Mouse (Mus musculus): ENCODE data around the gene Inafm2. TPM values are rescaled to one million over a fixed set of nuclear protein-coding genes. Genes with fewer than 3 reads are reported as not detected.
A peak's percentile ranks its signal among the peaks of the same experiment; 100 is the strongest.

Inafm2 gene
- polyA plus RNA-seq, 1 experiment from 2014 or later: 24.2 TPM

DNA sequence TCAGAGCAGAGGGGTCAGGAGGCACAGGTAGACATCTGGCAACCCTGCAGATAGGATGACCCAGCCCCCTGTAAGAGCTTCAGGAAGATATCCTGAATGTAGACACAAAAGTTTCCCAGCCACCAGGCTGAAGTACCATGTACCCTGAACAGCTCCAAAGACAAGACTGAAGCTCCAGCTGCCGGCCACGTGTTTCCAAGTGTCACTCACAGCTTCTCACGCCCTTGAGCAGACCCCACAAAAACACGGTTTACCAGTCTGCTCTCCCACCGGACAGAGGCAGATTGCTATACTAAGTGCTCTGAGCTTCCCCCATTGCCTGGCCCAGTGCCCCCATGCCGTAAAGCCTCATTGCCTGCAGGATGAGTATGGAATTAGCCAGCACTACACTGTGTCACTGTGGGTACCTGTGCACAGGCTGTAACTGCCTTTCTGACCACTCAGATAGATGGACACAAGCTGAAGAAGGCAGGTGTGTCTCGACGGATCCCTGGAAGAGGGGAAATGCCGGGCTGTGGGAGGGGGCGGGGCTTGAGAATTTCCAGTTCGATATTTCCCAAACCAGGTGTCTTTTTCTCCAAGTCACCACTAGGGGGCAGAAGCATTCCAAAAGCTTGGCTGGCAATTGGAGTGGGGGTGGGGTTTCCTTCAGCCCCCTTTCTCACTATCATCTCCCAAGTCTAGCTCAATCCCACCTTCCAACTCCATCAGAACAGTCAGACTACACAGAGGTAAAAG, 18.7 kb downstream of the Inafm2 start:
- Histone ChIP-seq H3K36me3 (no peaks in the 10 kb centered on the region), H3K27me3 (ENCODE audit: low read depth, poor library complexity, severe bottlenecking) (peaks cover 58% of the 10 kb centered on the region), H3K4me1 (peaks cover 37% of the 10 kb centered on the region), H3K4me3 (0 out of 2 replicates have a peak overlapping the region, but pooled peaks have one; percentile 11), H3K9me3 (replicated peaks) (no peaks in the 10 kb centered on the region), H3K27ac (replicated peaks) (no peak overlapping the region)
- WGBS: 25% methylated on average over 11 of the region's 11 CpGs
- no peak for DNase-seq (ENCODE audit: low spot score)

DNA sequence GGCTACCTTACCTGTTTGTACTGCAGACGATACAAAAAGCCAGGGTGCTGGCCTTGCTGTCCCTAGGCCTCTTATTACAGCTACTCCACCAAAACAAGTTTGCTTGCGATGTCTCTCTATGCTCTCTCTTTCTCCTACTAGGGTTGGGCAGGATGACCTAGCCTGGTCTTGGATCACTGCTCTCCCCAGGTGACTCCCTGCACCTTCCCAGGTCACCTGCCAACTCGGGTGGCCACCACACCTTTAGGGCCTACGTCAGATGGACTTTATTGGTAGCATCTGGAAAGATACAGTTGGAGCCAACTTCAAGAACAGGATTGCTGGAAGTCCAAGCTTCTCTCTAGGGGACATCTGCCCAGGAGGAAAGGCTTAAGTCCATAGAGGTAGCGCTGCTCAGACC, 19.3 kb downstream of the Inafm2 start:
- Histone ChIP-seq H3K4me1 (peaks cover 33% of the 10 kb centered on the region), H3K27ac (replicated peaks) (no peak overlapping the region), H3K27me3 (ENCODE audit: low read depth, poor library complexity, severe bottlenecking) (peaks cover 54% of the 10 kb centered on the region), H3K36me3 (no peaks in the 10 kb centered on the region), H3K9me3 (replicated peaks) (no peaks in the 10 kb centered on the region), H3K4me3 (no peak overlapping the region)
- WGBS: 84% methylated on average over 5 of the region's 5 CpGs
- no peak for DNase-seq (ENCODE audit: low spot score)

DNA sequence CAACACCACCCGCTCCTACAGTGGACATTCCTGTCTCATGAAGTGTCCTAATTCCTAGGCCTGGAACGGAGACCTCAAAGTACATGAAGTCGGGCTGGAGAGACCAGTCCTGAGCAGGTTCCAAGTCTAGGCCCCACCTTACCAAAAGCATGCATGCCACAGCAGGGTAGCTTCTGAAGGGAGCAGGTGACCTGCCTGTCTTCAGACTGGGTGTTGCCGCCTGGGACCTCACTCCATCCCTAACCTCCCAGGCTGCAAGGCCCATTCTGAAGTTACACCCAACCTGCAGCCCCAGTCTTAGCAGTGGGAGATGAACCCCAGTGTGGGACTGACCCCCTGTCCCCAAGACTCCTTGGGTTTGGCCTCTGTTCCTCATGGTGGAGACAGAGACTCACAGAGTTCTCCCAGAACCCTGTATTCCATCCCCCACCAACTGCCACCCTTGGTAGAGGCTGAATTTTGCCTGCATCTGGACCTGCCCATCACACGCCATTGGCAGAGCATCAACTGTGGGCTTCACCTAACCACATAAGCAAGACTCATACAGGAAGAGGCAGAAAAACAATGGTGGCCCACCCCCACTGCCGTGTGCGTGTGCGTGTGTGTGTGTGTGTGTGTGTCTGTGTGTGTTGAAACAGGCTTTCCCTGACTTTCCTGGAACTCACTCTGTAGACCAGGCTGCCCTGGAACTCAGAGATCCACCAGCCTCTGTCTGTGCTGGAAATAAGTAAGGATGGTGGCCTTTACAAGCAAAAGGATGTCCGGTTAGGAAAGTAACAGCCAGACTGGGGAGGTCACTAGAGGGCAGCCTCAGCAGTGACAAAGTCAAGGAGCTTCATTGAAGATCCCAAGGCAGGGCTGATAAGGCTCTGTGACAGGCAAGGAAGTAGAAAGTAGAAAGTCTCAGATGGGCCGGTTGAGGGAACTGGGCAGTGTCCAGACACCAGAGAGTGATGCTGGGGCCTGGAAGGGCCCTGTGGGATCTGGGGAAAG, 20.8 kb downstream of the Inafm2 start:
- Histone ChIP-seq H3K9me3 (replicated peaks) (no peaks in the 10 kb centered on the region), H3K27me3 (ENCODE audit: low read depth, poor library complexity, severe bottlenecking) (peaks cover 39% of the 10 kb centered on the region), H3K4me3 (no peak overlapping the region), H3K27ac (replicated peaks) (no peak overlapping the region), H3K36me3 (no peaks in the 10 kb centered on the region), H3K4me1 (peaks cover 30% of the 10 kb centered on the region)
- WGBS: 79% methylated on average over 10 of the region's 10 CpGs
- no peak for DNase-seq (ENCODE audit: low spot score)

DNA sequence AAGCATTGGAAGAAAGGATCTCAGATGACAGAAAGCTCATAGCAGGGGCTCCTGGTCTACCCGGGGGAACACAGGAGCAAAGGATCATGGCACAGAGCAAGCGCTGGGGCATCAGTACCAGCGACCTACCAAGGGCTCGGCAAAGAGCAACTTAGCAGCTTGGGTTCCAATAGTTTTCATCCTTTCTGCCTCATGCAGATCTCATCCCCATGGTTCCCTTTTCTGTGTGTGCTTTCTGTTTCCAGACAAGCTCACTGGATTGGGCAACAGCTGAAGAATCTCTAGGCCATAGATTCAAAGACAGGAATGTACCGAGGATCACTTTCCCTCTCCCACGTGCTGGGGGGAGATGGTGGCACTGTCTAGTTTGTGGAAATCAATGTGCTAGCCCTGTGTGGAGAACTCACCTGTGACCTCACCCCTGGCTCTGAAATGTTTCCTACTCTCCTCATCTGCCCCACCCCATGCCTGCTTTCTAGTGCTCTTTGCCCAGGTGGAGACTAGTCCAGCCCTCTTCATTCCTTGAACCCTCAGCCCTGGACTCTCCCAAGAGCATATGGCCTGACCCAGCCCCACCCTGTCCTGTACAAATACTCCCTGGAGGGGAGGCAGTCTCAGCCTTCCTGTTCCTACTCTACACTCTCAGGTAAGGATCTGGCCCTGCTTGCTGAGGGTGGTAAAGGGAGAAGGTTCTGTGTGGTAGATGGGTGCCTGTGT, 26.8 kb downstream of the Inafm2 start, which contains the start of gene Phgr1:
Phgr1 (plus strand) TSS at position 612 of the 717 bp plus-strand sequence.
- no peaks in the 10 kb centered on the region for H3K4me1 ChIP-seq
- no peak for DNase-seq (ENCODE audit: low spot score)
- H3K9me3 ChIP-seq (replicated peaks): no peaks in the 10 kb centered on the region
- no peaks in the 10 kb centered on the region; the same call in 1 of the 2 replicates for H3K27me3 ChIP-seq (ENCODE audit: low read depth, poor library complexity, severe bottlenecking)
- WGBS: 85% methylated on average over 6 of the region's 6 CpGs
- no peaks in the 10 kb centered on the region for H3K36me3 ChIP-seq
- H3K27ac ChIP-seq (replicated peaks): no peak within 1 kb of the TSS
- H3K4me3 ChIP-seq: no peak within 1 kb of the TSS

DNA sequence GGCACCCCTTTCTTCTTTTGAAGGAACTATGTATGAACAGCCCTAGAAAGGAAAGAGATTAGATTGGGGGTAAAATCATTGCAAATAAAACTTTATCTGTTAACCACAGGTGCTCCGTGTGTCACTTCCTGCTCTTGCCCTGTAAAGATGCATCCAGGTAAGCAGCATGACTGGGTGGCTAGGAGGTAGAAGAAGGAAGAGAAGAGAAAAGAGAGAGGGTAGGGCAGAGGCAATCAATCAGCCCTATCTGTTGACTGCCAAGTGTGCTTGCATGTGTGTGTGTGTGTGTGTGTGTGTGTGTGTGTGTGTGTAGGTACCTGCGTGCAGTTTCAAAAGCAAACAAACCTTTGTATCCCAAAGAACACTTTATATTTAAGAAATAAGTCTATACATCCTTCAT, 29.0 kb downstream of the Inafm2 start:
- H3K9me3 ChIP-seq (replicated peaks): no peaks in the 10 kb centered on the region
- H3K4me3 ChIP-seq: no peak overlapping the region
- 81% methylated on average over 2 of the region's 2 CpGs for WGBS
- no peaks in the 10 kb centered on the region for H3K36me3 ChIP-seq
- H3K27ac ChIP-seq (replicated peaks): no peak overlapping the region
- H3K27me3 ChIP-seq (ENCODE audit: low read depth, poor library complexity, severe bottlenecking): peaks cover 7% of the 10 kb centered on the region
- no peak for DNase-seq (ENCODE audit: low spot score)
- H3K4me1 ChIP-seq: peaks cover 8% of the 10 kb centered on the region

DNA sequence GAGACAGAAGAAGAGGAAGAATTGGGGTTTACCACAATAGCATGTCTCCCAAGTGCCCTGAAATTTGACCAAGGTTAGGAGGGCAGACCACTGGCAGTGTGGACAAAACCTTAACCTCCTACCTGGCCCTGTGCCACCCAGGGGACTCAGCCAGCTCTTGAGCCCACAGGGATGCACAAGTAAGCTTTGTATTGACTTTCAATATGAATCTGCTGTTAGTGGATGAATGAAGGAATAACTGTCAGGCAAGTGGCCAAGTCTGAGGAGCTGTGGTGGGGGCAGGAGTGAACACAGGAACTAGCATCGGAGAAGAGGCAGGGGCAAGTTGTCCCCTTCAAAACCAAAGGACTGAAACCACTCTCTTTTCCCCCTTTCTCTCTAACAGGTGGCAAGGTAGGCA, 29.8 kb downstream of the Inafm2 start:
- H3K27me3 ChIP-seq (ENCODE audit: low read depth, poor library complexity, severe bottlenecking): peaks cover 14% of the 10 kb centered on the region
- WGBS: 89% methylated on average over 1 of the region's 1 CpGs
- H3K4me3 ChIP-seq: no peak overlapping the region
- DNase-seq (ENCODE audit: low spot score): no peak
- no peak overlapping the region for H3K27ac ChIP-seq (replicated peaks)
- no peaks in the 10 kb centered on the region for H3K36me3 ChIP-seq
- no peaks in the 10 kb centered on the region for H3K9me3 ChIP-seq (replicated peaks)
- H3K4me1 ChIP-seq: peaks cover 16% of the 10 kb centered on the region

DNA sequence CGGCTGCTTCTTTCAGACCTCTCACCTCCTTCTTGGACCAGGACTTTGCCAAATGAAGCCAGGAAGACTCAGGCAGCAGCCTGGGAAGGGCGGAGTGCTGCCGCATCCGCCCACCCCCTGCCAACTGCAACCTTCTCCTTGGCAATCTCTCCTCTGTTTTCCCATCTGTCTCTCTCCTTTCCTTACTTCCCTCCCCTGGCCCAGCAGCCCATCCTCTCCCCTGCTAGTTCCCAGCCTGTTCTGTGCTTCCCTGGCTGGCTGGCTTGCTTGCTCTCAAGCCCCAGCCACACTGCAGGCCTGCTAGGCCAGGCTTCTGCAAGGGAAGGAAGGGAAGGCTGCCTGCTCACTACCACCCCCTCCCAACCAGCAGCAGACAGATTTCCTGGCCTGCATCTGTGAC, 30.3 kb downstream of the Inafm2 start:
- Histone ChIP-seq H3K36me3 (no peaks in the 10 kb centered on the region), H3K4me1 (peaks cover 18% of the 10 kb centered on the region), H3K27me3 (ENCODE audit: low read depth, poor library complexity, severe bottlenecking) (peaks cover 19% of the 10 kb centered on the region), H3K9me3 (replicated peaks) (no peaks in the 10 kb centered on the region), H3K4me3 (no peak overlapping the region), H3K27ac (replicated peaks) (no peak overlapping the region)
- DNase-seq (ENCODE audit: low spot score): no peak
- 67% methylated on average over 3 of the region's 4 CpGs for WGBS

DNA sequence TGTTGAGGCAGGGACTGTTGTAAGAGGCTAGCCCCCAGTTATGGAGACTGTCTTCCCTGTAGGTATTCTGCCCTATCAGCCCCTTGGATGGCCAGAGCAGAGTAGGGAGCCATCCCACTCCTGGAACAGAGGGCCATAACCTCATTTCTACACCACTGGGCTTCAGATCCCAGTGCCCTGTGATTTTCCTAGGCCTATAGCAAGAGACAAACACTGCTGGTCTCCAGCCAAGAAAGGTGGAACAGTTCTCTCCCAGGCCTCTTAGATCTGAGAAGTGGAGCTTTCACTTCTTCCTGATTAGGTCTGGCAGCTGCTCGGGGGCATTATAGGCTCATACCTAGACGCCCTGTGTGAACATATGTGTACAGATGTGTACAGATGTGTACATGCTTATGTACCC, 30.7 kb downstream of the Inafm2 start:
- DNase-seq (ENCODE audit: low spot score): no peak
- H3K9me3 ChIP-seq (replicated peaks): no peaks in the 10 kb centered on the region
- H3K27me3 ChIP-seq (ENCODE audit: low read depth, poor library complexity, severe bottlenecking): peaks cover 22% of the 10 kb centered on the region
- no peak overlapping the region for H3K4me3 ChIP-seq
- no peak overlapping the region for H3K27ac ChIP-seq (replicated peaks)
- H3K4me1 ChIP-seq: peaks cover 18% of the 10 kb centered on the region
- WGBS: 78% methylated on average over 2 of the region's 2 CpGs
- no peaks in the 10 kb centered on the region for H3K36me3 ChIP-seq

DNA sequence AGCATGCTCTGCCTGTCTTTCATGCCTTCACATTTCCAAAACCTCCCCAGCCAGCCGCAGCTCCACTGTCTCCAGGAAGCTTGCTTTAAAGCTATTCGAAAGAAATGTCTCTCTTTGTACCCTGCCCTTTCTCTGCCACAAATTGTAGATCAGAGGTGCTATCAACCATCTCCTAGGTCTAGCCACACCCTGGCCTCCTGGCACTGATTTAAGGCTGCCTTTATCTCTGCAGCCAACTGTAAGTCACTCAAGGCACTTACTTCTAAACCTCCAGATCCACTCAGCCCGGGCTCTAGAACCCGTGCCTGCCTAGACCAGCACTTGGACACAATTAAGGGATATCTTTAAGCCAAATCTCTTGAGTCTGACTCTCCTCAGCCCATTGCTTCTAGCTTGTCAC, 32.9 kb downstream of the Inafm2 start:
- WGBS: 82% methylated on average over 4 of the region's 4 CpGs
- no peak overlapping the region for H3K27ac ChIP-seq (replicated peaks)
- H3K4me1 ChIP-seq: peaks cover 18% of the 10 kb centered on the region
- H3K9me3 ChIP-seq (replicated peaks): no peaks in the 10 kb centered on the region
- H3K4me3 ChIP-seq: no peak overlapping the region
- DNase-seq (ENCODE audit: low spot score): no peak
- H3K36me3 ChIP-seq: no peaks in the 10 kb centered on the region
- H3K27me3 ChIP-seq (ENCODE audit: low read depth, poor library complexity, severe bottlenecking): peaks cover 22% of the 10 kb centered on the region

DNA sequence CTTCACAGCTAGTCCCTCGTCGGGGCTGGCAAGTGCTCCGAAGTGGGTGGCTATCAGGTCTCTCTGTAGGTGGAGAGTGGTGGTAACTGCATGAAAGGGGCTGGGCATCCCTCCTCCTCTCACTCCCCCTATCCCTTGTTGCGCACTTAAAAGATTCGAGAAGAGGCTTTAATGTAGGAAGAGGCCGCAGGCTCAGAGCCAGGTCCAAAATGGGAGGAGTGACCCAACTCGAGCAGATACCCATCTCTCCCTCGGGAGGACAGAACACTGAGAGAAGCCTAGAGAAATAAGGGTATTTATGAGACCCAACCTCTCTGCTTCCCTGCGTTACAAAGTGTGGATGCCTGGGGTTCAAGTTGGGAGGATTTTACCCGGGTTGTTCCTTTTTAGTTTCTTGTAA, 33.5 kb downstream of the Inafm2 start:
- DNase-seq (ENCODE audit: low spot score): no peak
- 10% methylated on average over 10 of the region's 10 CpGs for WGBS
- H3K4me1 ChIP-seq: peaks cover 18% of the 10 kb centered on the region
- H3K4me3 ChIP-seq: peak overlapping the region; percentile 54
- peak overlapping the region; percentile 82 for H3K27ac ChIP-seq (replicated peaks)
- H3K27me3 ChIP-seq (ENCODE audit: low read depth, poor library complexity, severe bottlenecking): peaks cover 22% of the 10 kb centered on the region
- H3K36me3 ChIP-seq: no peaks in the 10 kb centered on the region
- H3K9me3 ChIP-seq (replicated peaks): no peaks in the 10 kb centered on the region

DNA sequence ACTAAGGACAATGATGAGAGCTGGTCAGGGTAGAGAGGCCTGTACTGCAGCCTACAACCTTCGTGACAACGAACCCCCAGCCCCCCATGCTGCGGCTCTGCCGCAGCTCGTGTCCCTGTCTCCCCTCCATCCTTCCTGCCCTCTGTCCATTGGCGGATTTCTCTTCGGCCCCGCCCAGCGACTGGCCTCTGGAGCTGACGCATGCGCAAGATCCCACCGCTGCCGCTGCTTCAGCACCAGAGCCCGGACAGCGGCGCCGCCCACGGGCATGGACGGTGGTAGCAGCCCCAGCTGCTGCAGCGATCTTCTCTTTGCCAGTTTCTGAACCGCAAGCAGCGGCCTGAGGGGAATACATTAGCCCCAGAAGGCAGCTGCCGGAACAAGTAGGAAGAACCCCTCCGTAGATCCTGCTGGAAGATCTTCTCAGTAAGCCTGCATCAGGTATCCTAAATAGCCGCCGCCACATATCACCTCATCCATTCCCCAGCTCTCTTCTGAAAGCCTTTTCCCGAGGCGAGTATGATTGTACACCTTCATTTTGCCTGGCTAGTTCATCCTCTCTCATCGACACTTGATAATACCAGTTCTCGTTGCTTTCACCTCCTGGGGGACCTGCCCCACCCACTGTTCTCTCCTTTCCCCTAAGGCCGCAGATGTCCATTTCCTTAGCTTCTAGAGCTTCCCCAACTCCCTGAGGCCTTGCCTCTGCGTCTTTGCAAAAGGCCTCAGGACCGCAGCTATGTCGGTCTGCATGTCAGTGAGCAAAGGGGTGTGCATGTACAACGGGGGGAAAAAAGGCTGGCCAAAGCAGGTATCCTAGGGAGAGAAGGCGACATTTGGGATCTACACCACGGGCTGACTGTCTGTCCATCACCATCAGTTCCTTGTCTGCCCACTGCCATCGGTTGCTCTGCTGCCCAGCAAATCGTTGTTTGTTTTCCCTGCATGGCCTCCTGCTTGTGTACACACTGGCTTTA, 34.2 kb downstream of the Inafm2 start, which contains the start of gene Disp2:
Disp2 (plus strand) TSS at position 216 of the 977 bp plus-strand sequence.
- Histone ChIP-seq H3K36me3 (no peaks in the 10 kb centered on the region), H3K27me3 (ENCODE audit: low read depth, poor library complexity, severe bottlenecking) (peaks cover 22% of the 10 kb centered on the region), H3K27ac (replicated peaks) (peak within 1 kb of the TSS; percentile 82), H3K9me3 (replicated peaks) (no peaks in the 10 kb centered on the region), H3K4me1 (peaks cover 18% of the 10 kb centered on the region), H3K4me3 (peak within 1 kb of the TSS; percentile 54)
- 11% methylated on average over 39 of the region's 39 CpGs for WGBS
- peak; percentile 96 for DNase-seq (ENCODE audit: low spot score)
